Comparison of ENCODE assay signal across 8 mouse cellular contexts in genomic region chr19:55253570-55254441, GRCm38 (mm10). TPM values are rescaled to one million over a fixed set of nuclear protein-coding genes. Genes with fewer than 3 reads are reported as not detected.
DNase-seq lines count a peak whose midpoint lies in the region; ATAC-seq and TF ChIP-seq lines count a peak whose summit lies in the region.

No protein-coding gene starts in this region.

- peaks cover 0 to 62% of the 10 kb centered on the region in 2 experiments; a peak in 3 of 4 replicates for H3K36me3 ChIP-seq in MEL (ENCODE audit: control insufficient read depth in 1 of 2, insufficient read depth in 2 of 2, low read length in 2 of 2)
- H3K36me3 ChIP-seq in forebrain, embryonic 16.5 days (ENCODE audit: control insufficient read depth, insufficient read depth) = no peaks in the 10 kb centered on the region
- H3K36me3 ChIP-seq in lung, embryonic 16.5 days (ENCODE audit: control insufficient read depth, insufficient read depth, low read length) = no peaks in the 10 kb centered on the region

- TF ChIP-seq CTCF in MEL (IDR thresholded peaks at IDR 0.05 in 2 of 3, conservative IDR thresholded peaks at IDR 0.05 in 1 of 3; ENCODE audit: control insufficient read depth in 1 of 3, insufficient read depth in 1 of 3, low read depth in 2 of 3, low read length in 3 of 3, poor library complexity in 1 of 3, severe bottlenecking in 1 of 3) = no peak
- no peak for TF ChIP-seq CTCF in olfactory bulb, adult 2 months (IDR thresholded peaks at IDR 0.05; ENCODE audit: insufficient read depth, low read depth, low read length)

- H3K4me3 ChIP-seq in MEL (ENCODE audit: control insufficient read depth in 1 of 2, insufficient read depth in 1 of 2, low read depth in 2 of 2, low read length in 2 of 2) = peak overlapping the region; percentile 69 to 80
- peak overlapping the region; percentile 62 for H3K4me3 ChIP-seq in forebrain, embryonic 16.5 days (replicated peaks; ENCODE audit: low read length)
- peak overlapping the region; percentile 80 for H3K4me3 ChIP-seq in lung, embryonic 16.5 days (ENCODE audit: low read length)
- H3K4me3 ChIP-seq in olfactory bulb, adult 2 months (ENCODE audit: insufficient read depth, low read depth, low read length) = peak overlapping the region; percentile 68

- 0 out of 4 replicates have a peak, but pooled peaks of 1 of the 2 experiments have one; percentile 29 for TF ChIP-seq EP300 in MEL (IDR thresholded peaks at IDR 0.05; ENCODE audit: low read depth in 1 of 2, low read length in 2 of 2)

- no peaks in the 10 kb centered on the region for H3K9me3 ChIP-seq in MEL (replicated peaks; ENCODE audit: insufficient read depth, low read length)
- H3K9me3 ChIP-seq in forebrain, embryonic 16.5 days (ENCODE audit: control insufficient read depth, low read length) = no peaks in the 10 kb centered on the region
- H3K9me3 ChIP-seq in lung, embryonic 16.5 days (ENCODE audit: control insufficient read depth, low read length) = no peaks in the 10 kb centered on the region

- peak; percentile 85 to 87 for TF ChIP-seq POLR2A in MEL (IDR thresholded peaks at IDR 0.05; ENCODE audit: control insufficient read depth in 1 of 2, insufficient read depth in 1 of 2, low read depth in 1 of 2, low read length in 2 of 2, poor library complexity in 1 of 2)
- TF ChIP-seq POLR2A in olfactory bulb, adult 2 months (IDR thresholded peaks at IDR 0.05; ENCODE audit: insufficient read depth, low read depth, low read length) = no peak

- peak overlapping the region; percentile 92 for H3K9ac ChIP-seq in MEL (ENCODE audit: control insufficient read depth, low read depth, low read length, poor library complexity, severe bottlenecking)
- peak overlapping the region; percentile 71 for H3K9ac ChIP-seq in forebrain, embryonic 16.5 days (replicated peaks; ENCODE audit: low read depth, low read length)
- H3K9ac ChIP-seq in lung, embryonic 16.5 days (ENCODE audit: low read length) = peak overlapping the region; percentile 87

- peaks cover 47% of the 10 kb centered on the region for H3K79me2 ChIP-seq in MEL (ENCODE audit: control insufficient read depth, insufficient read depth, low read length, poor library complexity)

- H3K27ac ChIP-seq in MEL (ENCODE audit: control insufficient read depth, low read depth, low read length) = peak overlapping the region; percentile 95
- H3K27ac ChIP-seq in forebrain, embryonic 16.5 days (ENCODE audit: low read length) = 0 out of 2 replicates have a peak overlapping the region, but pooled peaks have one; percentile 17
- peak overlapping the region; percentile 98 for H3K27ac ChIP-seq in lung, embryonic 16.5 days (ENCODE audit: low read length)
- peak overlapping the region; percentile 49; the same call in 1 of the 2 replicates for H3K27ac ChIP-seq in olfactory bulb, adult 2 months (ENCODE audit: insufficient read depth, low read depth, low read length)

- H3K4me1 ChIP-seq in MEL (ENCODE audit: control insufficient read depth in 1 of 2, insufficient read depth in 2 of 2, low read length in 2 of 2) = peaks cover 48 to 57% of the 10 kb centered on the region in 2 experiments
- H3K4me1 ChIP-seq in forebrain, embryonic 16.5 days (replicated peaks; ENCODE audit: control insufficient read depth, insufficient read depth, low read length) = peaks cover 9% of the 10 kb centered on the region
- peaks cover 20% of the 10 kb centered on the region for H3K4me1 ChIP-seq in lung, embryonic 16.5 days (replicated peaks; ENCODE audit: control insufficient read depth, insufficient read depth, low read length)
- H3K4me1 ChIP-seq in olfactory bulb, adult 2 months (ENCODE audit: control insufficient read depth, insufficient read depth, low read length) = peaks cover 11% of the 10 kb centered on the region; the same call in 1 of the 2 replicates

- peak; percentile 76 for ATAC-seq in forebrain, embryonic 16.5 days
- ATAC-seq in lung, embryonic 16.5 days (ENCODE audit: low read depth) = peak; percentile 67

- no peaks in the 10 kb centered on the region for H3K27me3 ChIP-seq in MEL (ENCODE audit: control insufficient read depth in 1 of 2, insufficient read depth in 2 of 2, low read length in 2 of 2)
- H3K27me3 ChIP-seq in forebrain, embryonic 16.5 days (replicated peaks; ENCODE audit: control insufficient read depth, insufficient read depth, low read length) = no peaks in the 10 kb centered on the region
- no peaks in the 10 kb centered on the region for H3K27me3 ChIP-seq in lung, embryonic 16.5 days (ENCODE audit: control insufficient read depth, insufficient read depth, low read depth, low read length)

- peak; percentile 89 for DNase-seq in MEL (ENCODE audit: low read depth, low spot score)
- DNase-seq in cerebellum, adult 11-12 months = peak; percentile 57
- DNase-seq in heart, postnatal 4 days = peak; percentile 64
- peak; percentile 47 for DNase-seq in layer of hippocampus, adult 9-11 months
- DNase-seq in testis, postnatal 14 days (ENCODE audit: low spot score) = peak; percentile 18

- H3K4me2 ChIP-seq in forebrain, embryonic 16.5 days (ENCODE audit: low read length) = peak overlapping the region; percentile 88
- peak overlapping the region; percentile 93 for H3K4me2 ChIP-seq in lung, embryonic 16.5 days (ENCODE audit: low read depth, low read length)

- TF ChIP-seq RAD21 in MEL (IDR thresholded peaks at IDR 0.05; ENCODE audit: low read depth, low read length) = no peak

- WGBS in forebrain, embryonic 16.5 days = under 1% methylated on average over 28 of the region's 32 CpGs
- under 1% methylated on average over 32 of the region's 32 CpGs for WGBS in lung, embryonic 16.5 days
- under 1% methylated on average over 32 of the region's 32 CpGs for WGBS in olfactory bulb, adult 2 months

TF ChIP-seq in MEL, 35 proteins besides CTCF, POLR2A, EP300 and RAD21 (continues in another document):
- peak; percentile 63 for TF ChIP-seq ETS1 (IDR thresholded peaks at IDR 0.05; ENCODE audit: low read depth, low read length)
- TF ChIP-seq TAL1 (IDR thresholded peaks at IDR 0.05; ENCODE audit: low read length) = no peak
- TF ChIP-seq HCFC1 (IDR thresholded peaks at IDR 0.05; ENCODE audit: low read depth, low read length) = peak; percentile 67
- 0 out of 2 replicates have a peak, but pooled peaks have one; percentile 67 for TF ChIP-seq CHD1 (IDR thresholded peaks at IDR 0.05; ENCODE audit: low read depth, low read length)
- peak; percentile 90 for TF ChIP-seq MYC (IDR thresholded peaks at IDR 0.05; ENCODE audit: low read depth, low read length)
- peak; percentile 47; the same call in 1 of the 2 replicates for TF ChIP-seq POLR2AphosphoS2 (IDR thresholded peaks at IDR 0.05; ENCODE audit: low read length)
- no peak for TF ChIP-seq GATA1 (IDR thresholded peaks at IDR 0.05; ENCODE audit: low read depth, low read length)
- TF ChIP-seq SMC3 (IDR thresholded peaks at IDR 0.05; ENCODE audit: low read depth, low read length) = peak; percentile 9; the same call in 1 of the 2 replicates
- TF ChIP-seq USF2 (IDR thresholded peaks at IDR 0.05; ENCODE audit: borderline replicate concordance in 1 of 2, insufficient read depth in 1 of 2, low read depth in 1 of 2, low read length in 2 of 2) = no peak
- TF ChIP-seq POLR2AphosphoS5 (IDR thresholded peaks at IDR 0.05; ENCODE audit: borderline replicate concordance, low read depth, low read length) = peak; percentile 29; the same call in 1 of the 2 replicates
- TF ChIP-seq ZKSCAN1 (IDR thresholded peaks at IDR 0.05; ENCODE audit: low read depth, low read length) = no peak
- TF ChIP-seq SIN3A (IDR thresholded peaks at IDR 0.05; ENCODE audit: low read length) = peak; percentile 85
- TF ChIP-seq ZNF384 (IDR thresholded peaks at IDR 0.05; ENCODE audit: low read depth, low read length) = peak; percentile 91
- peak; percentile 94 for TF ChIP-seq ELF1 (IDR thresholded peaks at IDR 0.05; ENCODE audit: low read depth, low read length)
- TF ChIP-seq E2F4 (IDR thresholded peaks at IDR 0.05; ENCODE audit: borderline replicate concordance, low read depth, low read length) = 0 out of 2 replicates have a peak, but pooled peaks have one; percentile 41
- no peak for TF ChIP-seq MEF2A (IDR thresholded peaks at IDR 0.05; ENCODE audit: extremely low read depth, insufficient replicate concordance, low read depth, low read length, poor library complexity, severe bottlenecking)
- TF ChIP-seq RCOR1 (IDR thresholded peaks at IDR 0.05; ENCODE audit: low read depth, low read length) = no peak
- TF ChIP-seq MAZ (IDR thresholded peaks at IDR 0.05; ENCODE audit: low read depth, low read length) = no peak
- peak; percentile 78 for TF ChIP-seq MXI1 (IDR thresholded peaks at IDR 0.05; ENCODE audit: low read depth, low read length)
- no peak for TF ChIP-seq CHD2 (IDR thresholded peaks at IDR 0.05; ENCODE audit: low read length)
- TF ChIP-seq TBP (IDR thresholded peaks at IDR 0.05; ENCODE audit: low read depth, low read length) = peak; percentile 85
- TF ChIP-seq MAX (IDR thresholded peaks at IDR 0.05; ENCODE audit: low read length) = no peak; the same call in none of the 2 replicates
- TF ChIP-seq NELFE (IDR thresholded peaks at IDR 0.05; ENCODE audit: low read depth, low read length) = peak; percentile 53
- TF ChIP-seq JUND (IDR thresholded peaks at IDR 0.05; ENCODE audit: low read depth, low read length) = no peak
- TF ChIP-seq ZC3H11A (IDR thresholded peaks at IDR 0.05; ENCODE audit: low read depth, low read length) = no peak
- peak; percentile 88 for TF ChIP-seq ZMIZ1 (IDR thresholded peaks at IDR 0.05; ENCODE audit: low read depth, low read length)

RNA-seq across cellular contexts. Expression of gene Acsl5, which starts 2.1 kb away (rescaled TPM):
- 248 and 318 TPM in 2 replicates for total RNA-seq in MEL (2012; rRNA removed)
- 100 to 1,000 TPM in 1 of 2 experiments, not detected in 1; 223 TPM for polyA plus RNA-seq in MEL (2012; ENCODE audit: insufficient read depth in 1 of 2, insufficient read length in 2 of 2, low read depth in 1 of 2, low replicate concordance in 2 of 2, missing spikeins in 1 of 2)
- polyA plus RNA-seq in forebrain, embryonic 16.5 days (2015; fragmentation: Nextera tagmentation; extraction: Ambion mirVana) = 13.4 and 15.8 TPM in 2 replicates
- 10 to 100 TPM; 17.6 to 20.1 TPM for total RNA-seq in heart, postnatal 4 days (2021)
- polyA plus RNA-seq in lung, embryonic 16.5 days (2015; fragmentation: Nextera tagmentation; extraction: Ambion mirVana) = 86.3 and 103 TPM in 2 replicates
- polyA plus RNA-seq in olfactory bulb, adult 2 months (2012; ENCODE audit: insufficient read depth, insufficient read length, low replicate concordance, missing spikeins) = not detected in 2 replicates

RNA-seq across cellular contexts. Expression of gene Gucy2g, which starts 12.8 kb away (rescaled TPM):
- 0.65 and 1.1 TPM in 2 replicates for total RNA-seq in MEL (2012; rRNA removed)
- polyA plus RNA-seq in MEL (2012; ENCODE audit: insufficient read depth in 1 of 2, insufficient read length in 2 of 2, low read depth in 1 of 2, low replicate concordance in 2 of 2, missing spikeins in 1 of 2) = 1 to 10 TPM in 1 of 2 experiments, not detected in 1; 2.4 TPM
- polyA plus RNA-seq in forebrain, embryonic 16.5 days (2015; fragmentation: Nextera tagmentation; extraction: Ambion mirVana) = not detected in 2 replicates
- total RNA-seq in heart, postnatal 4 days (2021) = not detected
- 0.09 and 0.10 TPM in 2 replicates for polyA plus RNA-seq in lung, embryonic 16.5 days (2015; fragmentation: Nextera tagmentation; extraction: Ambion mirVana)
- not detected in 2 replicates for polyA plus RNA-seq in olfactory bulb, adult 2 months (2012; ENCODE audit: insufficient read depth, insufficient read length, low replicate concordance, missing spikeins)

Comparison
In these comparisons a context has a peak if more than half of its experiments do, and no peak if none do; other contexts are left out.
1. Peak in every context shown above with its lines: DNase-seq, ATAC-seq, H3K4me3 ChIP-seq and H3K27ac ChIP-seq.
2. DNase-seq: peak in every context shown above with its lines; median percentile 89 in MEL; 64 in heart, postnatal 4 days; 57 in cerebellum, adult 11-12 months; 47 in layer of hippocampus, adult 9-11 months; 18 in testis, postnatal 14 days.
3. H3K27ac ChIP-seq: peak in every context shown above with its lines; median percentile 98 in lung, embryonic 16.5 days; 95 in MEL; 49 in olfactory bulb, adult 2 months; 17 in forebrain, embryonic 16.5 days.
4. RNA of gene Acsl5, which starts 2.1 kb away (polyA plus RNA-seq): 223 TPM in MEL, 86.3 to 103 TPM in lung, embryonic 16.5 days and 13.4 to 15.8 TPM in forebrain, embryonic 16.5 days; not detected in olfactory bulb, adult 2 months; every median in the first group is over 10 times any median in the second.